Mouse (Mus musculus) embryonic fibroblast, embryonic 13.5 days (primary cell): ENCODE data around the gene Gpr87.

Experiments used
- CTCF ChIP-seq: IDR thresholded peaks from 2 replicates; pipeline ENCODE4 v1.5.1; 2011; ENCODE audit warnings: mild to moderate bottlenecking, control low read depth, low read length, moderate library complexity, borderline replicate concordance; ENCODE audit not compliant: insufficient read depth
- POLR2A ChIP-seq: IDR thresholded peaks from 2 replicates; pipeline ENCODE4 v1.6.1; 2011; ENCODE audit warnings: low read depth, mild to moderate bottlenecking, control low read depth, low read length, moderate library complexity

GRCm38 (mm10) chr3:59219326-59219725 lies 24.4 kb upstream of the Gpr87 start:
- TF ChIP-seq CTCF (no peak), POLR2A (no peak)
